Mouse (Mus musculus) kidney, embryonic 16.5 days (tissue): Measurements from ENCODE around the gene Lclat1. TPM values are rescaled to one million over a fixed set of nuclear protein-coding genes. Genes with fewer than 3 reads are reported as not detected.

Source experiments
- ATAC-seq: fragments of 200-750 bp; cut with Nextera tagmentation; 2 replicates; pipeline ENCODE4 v1.8.0; 2017; ENCODE audit warnings: moderate TSS enrichment; ENCODE audit not compliant: low FRiP score, low TSS enrichment
- H3K27ac ChIP-seq: fragments of 300-500 bp; sonication (generic); 2 replicates; pipeline ENCODE4 v1.5.1; 2014; ENCODE audit warnings: low read length
- H3K27me3 ChIP-seq: fragments of 300-500 bp; sonication (generic); 2 replicates; pipeline ENCODE4 v1.6.1; 2014; ENCODE audit warnings: low read length, control low read depth, mixed read lengths; ENCODE audit not compliant: insufficient read depth
- H3K36me3 ChIP-seq: fragments of 300-500 bp; sonication (generic); 2 replicates; pipeline ENCODE4 v1.6.1; 2014; ENCODE audit warnings: low read length, control low read depth, mixed read lengths; ENCODE audit not compliant: insufficient read depth
- H3K4me1 ChIP-seq: fragments of 300-500 bp; sonication (generic); 2 replicates; pipeline ENCODE4 v1.6.1; 2014; ENCODE audit warnings: low read length, control low read depth, mixed read lengths; ENCODE audit not compliant: insufficient read depth
- H3K4me2 ChIP-seq: fragments of 300-500 bp; sonication (generic); replicated peaks from 2 replicates; pipeline ENCODE4 v1.6.1; 2014; ENCODE audit warnings: low read depth, low read length
- H3K4me3 ChIP-seq: fragments of 300-500 bp; sonication (generic); 2 replicates; pipeline ENCODE4 v1.5.1; 2014; ENCODE audit warnings: mild to moderate bottlenecking, low read length
- H3K9ac ChIP-seq: fragments of 300-500 bp; sonication (generic); replicated peaks from 2 replicates; pipeline ENCODE4 v1.6.1; 2014; ENCODE audit warnings: low read length
- H3K9me3 ChIP-seq: fragments of 300-500 bp; sonication (generic); 2 replicates; pipeline ENCODE4 v1.6.1; 2016; ENCODE audit warnings: low read length, control low read depth
- WGBS: fragments of 180-500 bp; shearing (Covaris S2); extraction: QIAGEN DNeasy Blood & Tissue Kit; methylation state at CpG from one replicate; pipeline ENCODE4 v1.1.7; 2014; 5-methylcytosine and 5-hydroxymethylcytosine counted together
- polyA plus RNA-seq: library from polyadenylated mRNA; unstranded; fragments of >200 nt; fragmentation: Nextera tagmentation; extraction: Ambion mirVana; gene quantifications from 2 replicates; pipeline ENCODE4 v1.2.1, GENCODE M21; 2015

Lclat1 gene
- polyA plus RNA-seq, 1 experiment from 2014 or later, result 16.9 TPM

GRCm38 (mm10) chr17:73156606-73157005 is 48.8 kb downstream of the Lclat1 start:
- Histone ChIP-seq H3K9me3 (no peaks in the 10 kb centered on the region), H3K27ac (no peak overlapping the region), H3K9ac (no peak overlapping the region), H3K4me2 (no peak overlapping the region), H3K4me3 (no peak overlapping the region), H3K4me1 (no peaks in the 10 kb centered on the region), H3K27me3 (no peaks in the 10 kb centered on the region), H3K36me3 (no peaks in the 10 kb centered on the region)
- ATAC-seq, result peak; percentile 19; the same call in 1 of the 2 replicates
- WGBS, result 36% methylated on average over 1 of the region's 1 CpGs

- Histone ChIP-seq H3K4me2 (no peak overlapping the region), H3K27me3 (no peaks in the 10 kb centered on the region), H3K36me3 (no peaks in the 10 kb centered on the region), H3K9ac (no peak overlapping the region), H3K9me3 (no peaks in the 10 kb centered on the region), H3K4me1 (0 out of 2 replicates have a peak, but pooled peaks cover 6% of the 10 kb centered on the region), H3K27ac (no peak overlapping the region), H3K4me3 (no peak overlapping the region)
- WGBS, result 65% methylated on average over 6 of the region's 6 CpGs
- ATAC-seq, result no peak
Measured at GRCm38 (mm10) chr17:73161795-73162194, 54.0 kb downstream of the Lclat1 start.

- ATAC-seq, result no peak
- no peaks in the 10 kb centered on the region for H3K36me3 ChIP-seq
- H3K4me3 ChIP-seq, result no peak overlapping the region
- no peak overlapping the region for H3K27ac ChIP-seq
- no peak overlapping the region for H3K9ac ChIP-seq
- no peak overlapping the region for H3K4me2 ChIP-seq
- H3K4me1 ChIP-seq, result 0 out of 2 replicates have a peak, but pooled peaks cover 6% of the 10 kb centered on the region
- no peaks in the 10 kb centered on the region for H3K9me3 ChIP-seq
- 71% methylated on average over 15 of the region's 15 CpGs for WGBS
- no peaks in the 10 kb centered on the region for H3K27me3 ChIP-seq
Measured at GRCm38 (mm10) chr17:73162445-73163208, 54.8 kb downstream of the Lclat1 start.

GRCm38 (mm10) chr17:73163597-73163996 is 55.8 kb downstream of the Lclat1 start:
- no peak for ATAC-seq

GRCm38 (mm10) chr17:73164121-73164520 is 56.3 kb downstream of the Lclat1 start:
- Histone ChIP-seq H3K27ac (no peak overlapping the region), H3K9ac (no peak overlapping the region), H3K9me3 (no peaks in the 10 kb centered on the region), H3K4me2 (no peak overlapping the region), H3K36me3 (no peaks in the 10 kb centered on the region), H3K4me3 (no peak overlapping the region), H3K27me3 (no peaks in the 10 kb centered on the region), H3K4me1 (0 out of 2 replicates have a peak, but pooled peaks cover 6% of the 10 kb centered on the region)
- WGBS, result 80% methylated on average over 2 of the region's 2 CpGs
- no peak for ATAC-seq

More at GRCm38 (mm10) chr17:73163597-73163996, 55.8 kb downstream of the Lclat1 start:
- Histone ChIP-seq H3K4me3 (no peak overlapping the region), H3K36me3 (no peaks in the 10 kb centered on the region), H3K4me1 (0 out of 2 replicates have a peak, but pooled peaks cover 6% of the 10 kb centered on the region), H3K9ac (no peak overlapping the region), H3K4me2 (no peak overlapping the region), H3K27ac (no peak overlapping the region), H3K9me3 (no peaks in the 10 kb centered on the region), H3K27me3 (no peaks in the 10 kb centered on the region)
- WGBS, result 47% methylated on average over 3 of the region's 3 CpGs

- Histone ChIP-seq H3K27me3 (no peaks in the 10 kb centered on the region), H3K27ac (no peak overlapping the region), H3K36me3 (peaks cover 7% of the 10 kb centered on the region), H3K4me1 (no peaks in the 10 kb centered on the region), H3K4me3 (no peak overlapping the region), H3K4me2 (no peak overlapping the region), H3K9ac (no peak overlapping the region), H3K9me3 (no peaks in the 10 kb centered on the region)
- no peak for ATAC-seq
- WGBS, result 84% methylated on average over 7 of the region's 7 CpGs
Measured at GRCm38 (mm10) chr17:73169461-73169860, 61.7 kb downstream of the Lclat1 start.

GRCm38 (mm10) chr17:73170141-73170540 is 62.4 kb downstream of the Lclat1 start:
- H3K9me3 ChIP-seq, result no peaks in the 10 kb centered on the region
- no peak overlapping the region for H3K4me3 ChIP-seq
- ATAC-seq, result no peak
- H3K36me3 ChIP-seq, result peaks cover 7% of the 10 kb centered on the region
- no peaks in the 10 kb centered on the region for H3K27me3 ChIP-seq
- H3K4me1 ChIP-seq, result 0 out of 2 replicates have a peak, but pooled peaks cover 3% of the 10 kb centered on the region
- H3K9ac ChIP-seq, result no peak overlapping the region
- no peak overlapping the region for H3K27ac ChIP-seq
- 78% methylated on average over 5 of the region's 5 CpGs for WGBS
- no peak overlapping the region for H3K4me2 ChIP-seq

GRCm38 (mm10) chr17:73174083-73174562 is 66.3 kb downstream of the Lclat1 start:
- Histone ChIP-seq H3K9me3 (peaks cover 4% of the 10 kb centered on the region; the same call in 1 of the 2 replicates), H3K4me3 (no peak overlapping the region), H3K27ac (peak overlapping the region; percentile 26; the same call in 1 of the 2 replicates), H3K27me3 (no peaks in the 10 kb centered on the region), H3K9ac (no peak overlapping the region), H3K4me1 (0 out of 2 replicates have a peak, but pooled peaks cover 3% of the 10 kb centered on the region), H3K36me3 (peaks cover 12% of the 10 kb centered on the region), H3K4me2 (no peak overlapping the region)
- peak; percentile 95 for ATAC-seq
- WGBS, result 50% methylated on average over 5 of the region's 5 CpGs

GRCm38 (mm10) chr17:73175720-73176119 is 67.9 kb downstream of the Lclat1 start:
- WGBS, result 63% methylated on average over 5 of the region's 5 CpGs

GRCm38 (mm10) chr17:73177079-73177478 is 69.3 kb downstream of the Lclat1 start:
- Histone ChIP-seq H3K36me3 (peaks cover 5% of the 10 kb centered on the region; the same call in 1 of the 2 replicates), H3K4me1 (0 out of 2 replicates have a peak, but pooled peaks cover 3% of the 10 kb centered on the region), H3K4me3 (no peak overlapping the region), H3K9me3 (peaks cover 4% of the 10 kb centered on the region; the same call in 1 of the 2 replicates), H3K4me2 (no peak overlapping the region), H3K9ac (no peak overlapping the region), H3K27me3 (no peaks in the 10 kb centered on the region), H3K27ac (no peak overlapping the region)
- no peak for ATAC-seq
- WGBS, result 88% methylated on average over 4 of the region's 4 CpGs

More at GRCm38 (mm10) chr17:73175720-73176119, 67.9 kb downstream of the Lclat1 start:
- H3K36me3 ChIP-seq, result peaks cover 6% of the 10 kb centered on the region
- H3K27ac ChIP-seq, result no peak overlapping the region
- no peak overlapping the region for H3K4me2 ChIP-seq
- no peak for ATAC-seq
- 0 out of 2 replicates have a peak, but pooled peaks cover 3% of the 10 kb centered on the region for H3K4me1 ChIP-seq
- no peaks in the 10 kb centered on the region for H3K27me3 ChIP-seq
- H3K9ac ChIP-seq, result no peak overlapping the region
- no peak overlapping the region for H3K4me3 ChIP-seq
- peaks cover 4% of the 10 kb centered on the region; the same call in 1 of the 2 replicates for H3K9me3 ChIP-seq
